ENCODE assay signal across 9 mouse cellular contexts in genomic region chr17:48466769-48467394, GRCm38 (mm10). TPM values are rescaled to one million over a fixed set of nuclear protein-coding genes. Genes with fewer than 3 reads are reported as not detected.
A peak's percentile ranks its signal among the peaks of the same experiment; 100 is the strongest.
DNase-seq lines count a peak whose midpoint lies in the region; ATAC-seq and TF ChIP-seq lines count a peak whose summit lies in the region.
"Had no signal": no experiment of that assay in that cellular context is flagged by ENCODE, and none has a peak within 500 bp of the region (broad histone marks: within the 10 kb centered on the region; RNA-seq: fewer than 3 reads in every experiment).

No protein-coding gene starts in this region.

- H3K4me2 ChIP-seq in heart, embryonic 16.5 days (ENCODE audit: low read depth, low read length) = peak overlapping the region; percentile 55
- peak overlapping the region; percentile 53 for H3K4me2 ChIP-seq in lung, embryonic 14.5 days

- no peaks in the 10 kb centered on the region for H3K27me3 ChIP-seq in testis, adult 2 months (ENCODE audit: control insufficient read depth, insufficient read depth, low read length)
- no peaks in the 10 kb centered on the region; the same call in 1 of the 2 replicates for H3K27me3 ChIP-seq in heart, embryonic 16.5 days (ENCODE audit: control insufficient read depth, insufficient read depth, low read length)
- no peaks in the 10 kb centered on the region for H3K27me3 ChIP-seq in lung, embryonic 14.5 days (ENCODE audit: insufficient read depth, low read length)

- peak overlapping the region; percentile 23 for H3K4me3 ChIP-seq in testis, adult 2 months (ENCODE audit: control insufficient read depth, low read depth, low read length)
- H3K4me3 ChIP-seq in heart, embryonic 16.5 days (ENCODE audit: low read length) = peak overlapping the region; percentile 34
- H3K4me3 ChIP-seq in lung, embryonic 14.5 days (ENCODE audit: low read depth, low read length) = peak overlapping the region; percentile 12

- 25% methylated on average over 22 of the region's 22 CpGs for WGBS in heart, embryonic 16.5 days
- 30% methylated on average over 22 of the region's 22 CpGs for WGBS in lung, embryonic 14.5 days

- no peak overlapping the region for H3K27ac ChIP-seq in testis, adult 2 months (ENCODE audit: control insufficient read depth, insufficient read depth, low read depth, low read length)
- no peak overlapping the region for H3K27ac ChIP-seq in heart, embryonic 16.5 days (ENCODE audit: low read length)
- no peak overlapping the region for H3K27ac ChIP-seq in lung, embryonic 14.5 days (ENCODE audit: low read depth)

- no peaks in the 10 kb centered on the region for H3K9me3 ChIP-seq in heart, embryonic 16.5 days (replicated peaks; ENCODE audit: control insufficient read depth, low read length)
- no peaks in the 10 kb centered on the region for H3K9me3 ChIP-seq in lung, embryonic 14.5 days (ENCODE audit: low read depth, low read length)

- no peak overlapping the region for H3K9ac ChIP-seq in heart, embryonic 16.5 days (ENCODE audit: low read length)
- H3K9ac ChIP-seq in lung, embryonic 14.5 days = no peak overlapping the region

- no peak for TF ChIP-seq CTCF in testis, adult 2 months (IDR thresholded peaks at IDR 0.05; ENCODE audit: control insufficient read depth, insufficient read depth, insufficient replicate concordance, low read depth, low read length)
- no peak for TF ChIP-seq CTCF in lung, embryonic 14.5 days (IDR thresholded peaks at IDR 0.05; ENCODE audit: low read depth)

- peaks cover 4% of the 10 kb centered on the region for H3K4me1 ChIP-seq in testis, adult 2 months (ENCODE audit: control insufficient read depth, insufficient read depth, low read length)
- H3K4me1 ChIP-seq in heart, embryonic 16.5 days (ENCODE audit: control insufficient read depth, insufficient read depth, low read length) = no peaks in the 10 kb centered on the region
- H3K4me1 ChIP-seq in lung, embryonic 14.5 days (ENCODE audit: insufficient read depth) = no peaks in the 10 kb centered on the region; the same call in 1 of the 2 replicates

- ATAC-seq in heart, embryonic 16.5 days (replicated peaks; ENCODE audit: extremely low read depth, insufficient read depth, low FRiP score) = no peak
- peak; percentile 74 for ATAC-seq in lung, embryonic 14.5 days (ENCODE audit: insufficient read depth)

- no peak for DNase-seq in testis, postnatal 14 days (ENCODE audit: low spot score)
- peak; percentile 42 for DNase-seq in lung, embryonic 14.5 days
- peak; percentile 44 for DNase-seq in thymus, postnatal 0 days (ENCODE audit: low spot score)
- no peak for DNase-seq in gastrocnemius, postnatal 25 days
- DNase-seq in layer of hippocampus, adult 18-20 months (ENCODE audit: low spot score in 2 of 2) = no peak
- DNase-seq in cerebellum, adult 18-20 months = no peak

- no peaks in the 10 kb centered on the region for H3K36me3 ChIP-seq in testis, adult 2 months (ENCODE audit: control insufficient read depth, insufficient read depth, low read length)
- no peaks in the 10 kb centered on the region for H3K36me3 ChIP-seq in heart, embryonic 16.5 days (ENCODE audit: control insufficient read depth, insufficient read depth)
- H3K36me3 ChIP-seq in lung, embryonic 14.5 days (ENCODE audit: insufficient read depth) = no peaks in the 10 kb centered on the region

- no peak for TF ChIP-seq POLR2A in testis, adult 2 months (IDR thresholded peaks at IDR 0.05; ENCODE audit: control insufficient read depth, low read depth, low read length)

RNA-seq across cellular contexts. Expression of gene Unc5cl, which starts 12.2 kb away (rescaled TPM):
- 0.73 and 1.4 TPM in 2 replicates for polyA plus RNA-seq in testis, adult 2 months (2012; rRNA removed)
- polyA plus RNA-seq in heart, embryonic 16.5 days (2015; fragmentation: Nextera tagmentation; extraction: Ambion mirVana) = 0.75 and 2.0 TPM in 2 replicates
- polyA plus RNA-seq in lung, embryonic 14.5 days (2014; fragmentation: Nextera tagmentation; extraction: Ambion mirVana) = 1.4 and 1.5 TPM in 2 replicates
- 17.2 and 21.6 TPM in 2 replicates for polyA plus RNA-seq in thymus, postnatal 0 days (2015; fragmentation: Nextera tagmentation; extraction: Ambion mirVana)
- not detected for total RNA-seq in gastrocnemius, postnatal 25 days (2021)
- under 1 TPM; 0.56 to 0.92 TPM for total RNA-seq in layer of hippocampus, adult 18-20 months (2021)

RNA-seq across cellular contexts. Expression of gene Tspo2, which starts 15.6 kb away (rescaled TPM):
- polyA plus RNA-seq in testis, adult 2 months (2012; rRNA removed) = not detected in 2 replicates
- 4.6 and 6.1 TPM in 2 replicates for polyA plus RNA-seq in heart, embryonic 16.5 days (2015; fragmentation: Nextera tagmentation; extraction: Ambion mirVana)
- 1.5 and 1.9 TPM in 2 replicates for polyA plus RNA-seq in lung, embryonic 14.5 days (2014; fragmentation: Nextera tagmentation; extraction: Ambion mirVana)
- 0.17 TPM in 1 of 2 replicates, not detected in the other for polyA plus RNA-seq in thymus, postnatal 0 days (2015; fragmentation: Nextera tagmentation; extraction: Ambion mirVana)
- not detected for total RNA-seq in gastrocnemius, postnatal 25 days (2021)
- total RNA-seq in layer of hippocampus, adult 18-20 months (2021) = not detected

RNA-seq across cellular contexts. Expression of gene Apobec2, which starts 34.2 kb away (rescaled TPM):
- 0.41 and 0.76 TPM in 2 replicates for polyA plus RNA-seq in testis, adult 2 months (2012; rRNA removed)
- polyA plus RNA-seq in heart, embryonic 16.5 days (2015; fragmentation: Nextera tagmentation; extraction: Ambion mirVana) = 207 and 218 TPM in 2 replicates
- polyA plus RNA-seq in lung, embryonic 14.5 days (2014; fragmentation: Nextera tagmentation; extraction: Ambion mirVana) = 1.3 and 5.6 TPM in 2 replicates
- 0.86 and 1.6 TPM in 2 replicates for polyA plus RNA-seq in thymus, postnatal 0 days (2015; fragmentation: Nextera tagmentation; extraction: Ambion mirVana)
- total RNA-seq in gastrocnemius, postnatal 25 days (2021) = 100 to 1,000 TPM; 500 to 744 TPM
- not detected for total RNA-seq in layer of hippocampus, adult 18-20 months (2021)
- total RNA-seq: neutrophil, adult 5-6 weeks had no signal

RNA-seq across cellular contexts. Expression of gene Oard1, which starts 57.1 kb away (rescaled TPM):
- 16.3 and 19.2 TPM in 2 replicates for polyA plus RNA-seq in testis, adult 2 months (2012; rRNA removed)
- 40.9 and 44.4 TPM in 2 replicates for polyA plus RNA-seq in heart, embryonic 16.5 days (2015; fragmentation: Nextera tagmentation; extraction: Ambion mirVana)
- polyA plus RNA-seq in lung, embryonic 14.5 days (2014; fragmentation: Nextera tagmentation; extraction: Ambion mirVana) = 75.2 and 77.9 TPM in 2 replicates
- 71.0 and 73.3 TPM in 2 replicates for polyA plus RNA-seq in thymus, postnatal 0 days (2015; fragmentation: Nextera tagmentation; extraction: Ambion mirVana)
- 1 to 10 TPM; 9.0 to 9.8 TPM for total RNA-seq in gastrocnemius, postnatal 25 days (2021)
- total RNA-seq in layer of hippocampus, adult 18-20 months (2021) = 10 to 100 TPM; 13.7 to 14.1 TPM

RNA-seq across cellular contexts. Expression of gene Nfya, which starts 57.2 kb away (rescaled TPM):
- 73.1 and 73.8 TPM in 2 replicates for polyA plus RNA-seq in testis, adult 2 months (2012; rRNA removed)
- polyA plus RNA-seq in heart, embryonic 16.5 days (2015; fragmentation: Nextera tagmentation; extraction: Ambion mirVana) = 9.0 and 10.2 TPM in 2 replicates
- polyA plus RNA-seq in lung, embryonic 14.5 days (2014; fragmentation: Nextera tagmentation; extraction: Ambion mirVana) = 30.3 and 30.5 TPM in 2 replicates
- polyA plus RNA-seq in thymus, postnatal 0 days (2015; fragmentation: Nextera tagmentation; extraction: Ambion mirVana) = 13.3 and 15.2 TPM in 2 replicates
- 1 to 10 TPM; 6.9 TPM for total RNA-seq in gastrocnemius, postnatal 25 days (2021)
- 10 to 100 TPM; 28.4 to 31.7 TPM for total RNA-seq in layer of hippocampus, adult 18-20 months (2021)

Comparison
In these comparisons a context has a peak if more than half of its experiments do, and no peak if none do; other contexts are left out.
1. DNase-seq: peak in lung, embryonic 14.5 days (single experiment) and thymus, postnatal 0 days (single experiment); none in testis, postnatal 14 days (single experiment), gastrocnemius, postnatal 25 days (single experiment), layer of hippocampus, adult 18-20 months (0 of 2) and cerebellum, adult 18-20 months (0 of 2).
2. RNA of gene Apobec2, which starts 34.2 kb away (polyA plus RNA-seq): 207 to 218 TPM in heart, embryonic 16.5 days; 0.86 to 1.6 TPM in thymus, postnatal 0 days, 1.3 to 5.6 TPM in lung, embryonic 14.5 days and 0.41 to 0.76 TPM in testis, adult 2 months; every median in the first group is over 10 times any median in the second.
3. Peak in every context shown above with its lines, with median percentiles within 50 percentile points of each other: H3K4me3 ChIP-seq.